Mouse (Mus musculus): ENCODE results near the gene Copz1. TPM values are rescaled to one million over a fixed set of nuclear protein-coding genes. Genes with fewer than 3 reads are reported as not detected.
A peak's percentile ranks its signal among the peaks of the same experiment; 100 is the strongest.

Copz1 gene
- total RNA-seq, 2 experiments from 2014 or later = 87.7 to 246 TPM

DNA sequence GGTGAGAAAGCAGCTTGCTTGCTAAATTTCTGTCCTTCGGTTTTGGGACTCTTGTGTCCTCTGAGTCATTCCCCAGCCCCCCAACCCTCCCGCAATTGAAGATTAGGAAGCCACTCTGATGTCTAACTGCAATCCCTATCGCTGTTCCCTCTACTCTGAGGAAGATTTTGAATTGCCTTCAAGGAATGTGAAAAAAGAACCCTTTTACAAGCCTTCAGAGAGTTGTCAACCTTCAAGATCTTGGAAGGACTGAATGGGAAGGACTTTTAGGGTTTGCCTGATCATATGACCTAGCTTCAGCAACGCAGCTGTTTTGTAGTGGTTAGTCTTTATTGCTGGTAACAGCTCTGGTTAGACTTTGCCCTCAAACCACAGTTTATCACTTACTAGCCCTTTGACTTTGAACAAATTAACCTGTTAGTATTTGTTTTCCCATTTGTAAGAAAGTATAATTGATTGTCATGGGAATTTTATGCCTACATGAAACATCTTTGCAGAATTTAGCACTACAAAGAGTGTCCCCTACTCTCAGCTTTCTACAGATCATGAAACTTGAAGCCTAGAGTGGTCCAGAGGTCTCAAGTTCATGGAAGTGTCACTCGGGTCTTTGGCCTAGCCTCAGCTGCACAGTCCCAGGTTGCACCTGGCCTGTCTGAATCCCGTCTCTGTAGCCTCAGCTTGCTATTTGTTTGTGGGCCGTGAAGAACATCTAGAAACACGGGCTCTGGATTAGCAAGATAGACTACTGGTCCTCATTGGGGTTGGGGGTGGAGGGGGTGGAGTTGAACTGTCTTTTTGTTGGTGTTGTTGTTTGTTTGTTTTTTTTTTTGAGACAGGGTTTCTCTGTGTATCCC lies 33.5 kb downstream of the Copz1 start:
- no peak for ATAC-seq (ENCODE audit: poor library complexity, severe bottlenecking)

- ATAC-seq (ENCODE audit: poor library complexity, severe bottlenecking) = peak; percentile 52
Measured at GRCm38 (mm10) chr15:103307125-103307524, 34.6 kb downstream of the Copz1 start.

DNA sequence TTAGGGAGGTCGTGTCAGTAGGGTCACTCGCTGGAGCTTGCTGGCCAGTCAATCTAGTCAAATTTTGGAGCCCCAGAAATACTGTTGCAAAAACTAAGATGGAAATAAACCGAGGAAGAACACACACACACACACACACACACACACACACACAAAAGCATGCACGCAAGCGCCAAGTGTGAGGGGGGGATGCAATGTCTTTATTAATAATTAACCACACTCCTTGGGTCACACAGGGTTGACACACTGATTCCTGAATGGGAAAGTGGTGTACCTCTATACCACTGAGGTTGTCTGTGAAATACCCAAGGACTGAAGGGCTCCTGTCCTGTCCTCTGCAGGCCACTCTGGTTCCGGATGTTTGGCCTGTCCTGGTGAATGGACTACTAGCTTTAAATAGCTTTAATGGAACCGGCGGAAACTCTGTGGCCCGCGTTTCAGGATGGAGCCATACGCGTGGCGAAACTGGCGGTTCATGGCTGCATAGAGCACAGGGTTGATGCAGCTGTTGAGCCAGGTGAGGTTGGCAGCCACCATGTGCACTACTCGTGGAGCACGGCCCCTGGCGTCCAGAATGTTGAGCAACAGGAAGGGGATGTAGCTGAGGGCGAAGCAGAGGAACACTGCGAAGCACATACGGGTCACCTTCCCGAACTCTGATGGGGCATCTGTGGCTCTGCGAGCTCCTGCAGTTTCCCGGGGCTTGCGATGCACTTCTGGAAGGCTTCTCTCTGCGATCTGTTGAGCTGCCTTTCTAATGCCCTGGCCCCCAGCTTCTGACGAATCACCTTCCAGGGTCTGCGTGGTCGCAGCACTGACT lies 35.8 kb downstream of the Copz1 start:
- ATAC-seq (ENCODE audit: poor library complexity, severe bottlenecking) = 0 out of 2 replicates have a peak, but pooled peaks have one; percentile 20

- ATAC-seq (ENCODE audit: poor library complexity, severe bottlenecking) = no peak
Measured at GRCm38 (mm10) chr15:103308876-103309580, 36.5 kb downstream of the Copz1 start.

DNA sequence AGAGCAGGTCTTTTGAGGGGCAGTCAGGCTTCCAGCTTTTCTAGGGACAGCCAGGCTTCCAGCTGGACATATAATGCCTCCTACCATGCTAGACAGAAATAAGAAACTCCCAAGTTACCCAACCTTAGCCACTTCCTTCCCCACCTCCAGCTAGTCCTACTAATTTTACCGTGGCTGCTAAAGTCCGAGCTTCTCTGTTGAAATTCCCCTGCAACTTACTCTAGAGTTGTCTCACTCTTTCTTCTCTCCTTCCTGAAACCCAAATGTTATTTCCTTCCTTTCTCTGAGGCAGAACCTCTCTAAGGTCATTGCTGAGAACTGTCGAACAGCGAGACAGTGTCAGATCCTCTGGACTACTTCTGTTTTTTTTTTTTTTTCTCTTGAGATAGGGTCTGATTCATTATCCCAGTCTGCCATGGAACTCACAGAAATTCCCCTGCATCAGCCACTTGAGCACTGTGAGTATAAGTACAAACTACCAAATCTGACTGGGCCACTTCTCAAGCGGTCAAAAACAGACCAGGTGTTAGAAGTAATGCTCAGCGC lies 37.9 kb downstream of the Copz1 start, which contains the start of gene Gpr84:
Gene Gpr84, minus strand, starts transcription at position 248 of the 546 bp plus-strand sequence.
- peak; percentile 52 for ATAC-seq (ENCODE audit: poor library complexity, severe bottlenecking)

DNA sequence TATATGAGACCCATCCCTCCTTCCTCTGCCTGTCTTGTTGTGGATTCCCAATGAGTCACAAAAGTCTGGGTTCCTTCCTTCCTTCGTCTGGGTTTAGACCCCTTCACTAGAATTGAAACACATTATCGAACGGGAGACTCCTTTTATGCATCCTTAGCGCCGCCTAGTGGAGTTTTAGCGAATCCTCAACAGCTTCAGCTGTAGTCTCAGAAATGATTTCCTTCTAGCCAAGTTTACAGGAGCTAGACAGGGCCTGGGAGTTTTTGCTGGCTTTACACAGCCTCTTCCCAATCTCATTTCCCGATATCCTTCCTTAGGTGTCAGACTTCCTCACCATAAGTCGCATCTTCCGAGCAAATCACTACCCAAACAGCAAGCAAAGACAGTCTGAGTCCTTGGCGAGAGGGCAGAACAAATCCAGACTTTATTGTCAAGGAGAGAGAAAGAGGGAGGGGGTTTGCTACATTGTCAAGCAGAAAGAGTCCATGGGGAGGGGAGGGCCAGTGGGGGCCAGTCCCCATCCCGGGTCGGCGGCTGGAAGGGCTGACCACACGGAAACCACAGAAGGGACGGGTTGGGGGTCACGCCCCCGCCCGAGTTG lies 41.1 kb downstream of the Copz1 start:
- peak; percentile 28; the same call in 1 of the 2 replicates for ATAC-seq (ENCODE audit: poor library complexity, severe bottlenecking)

DNA sequence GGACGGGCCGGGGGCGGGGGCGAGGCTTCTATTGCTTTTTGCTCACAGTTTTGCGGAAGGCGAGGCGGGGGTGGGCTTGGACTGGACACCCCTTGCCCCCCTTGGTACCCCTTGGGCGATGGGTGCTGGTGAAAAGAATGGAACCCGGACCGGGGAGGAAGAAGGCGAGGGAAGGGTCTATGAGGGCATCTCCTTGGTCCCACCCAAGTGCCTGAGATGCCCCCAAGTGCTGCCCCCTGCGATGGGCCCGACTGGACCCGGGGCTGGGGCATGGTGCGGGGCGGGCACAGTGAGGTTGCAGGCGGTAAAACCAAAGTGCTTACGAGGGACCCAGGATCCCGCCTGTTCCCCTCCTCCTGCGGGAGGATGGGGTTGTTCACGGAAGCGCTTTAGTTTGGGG lies 41.7 kb downstream of the Copz1 start:
- no peak for ATAC-seq (ENCODE audit: poor library complexity, severe bottlenecking)

DNA sequence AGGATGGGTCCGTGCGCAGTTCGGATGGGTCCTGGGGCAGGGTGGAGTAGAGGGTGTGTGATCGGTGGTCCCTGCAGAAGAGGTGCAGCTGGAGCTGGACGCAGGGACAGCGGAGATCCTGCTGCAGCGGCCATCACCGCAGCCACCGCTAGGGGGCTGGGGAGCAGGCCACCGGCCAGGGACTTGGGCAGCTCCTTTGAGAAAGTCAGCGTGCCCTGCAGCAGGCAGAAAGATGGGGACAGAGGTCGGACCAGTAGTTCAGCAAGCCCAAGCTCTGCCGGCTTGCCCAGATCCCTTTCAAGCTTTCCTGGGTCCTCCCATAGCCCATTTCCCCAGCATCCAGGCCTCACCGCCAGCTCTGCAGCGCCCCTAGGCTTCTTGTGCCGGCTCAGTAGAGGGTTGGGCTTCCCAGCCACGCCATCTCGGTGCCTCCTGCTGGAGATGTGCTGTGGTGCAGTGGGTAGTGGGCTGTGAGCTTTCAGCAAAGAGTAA lies 42.5 kb downstream of the Copz1 start:
- no peak for ATAC-seq (ENCODE audit: poor library complexity, severe bottlenecking)

DNA sequence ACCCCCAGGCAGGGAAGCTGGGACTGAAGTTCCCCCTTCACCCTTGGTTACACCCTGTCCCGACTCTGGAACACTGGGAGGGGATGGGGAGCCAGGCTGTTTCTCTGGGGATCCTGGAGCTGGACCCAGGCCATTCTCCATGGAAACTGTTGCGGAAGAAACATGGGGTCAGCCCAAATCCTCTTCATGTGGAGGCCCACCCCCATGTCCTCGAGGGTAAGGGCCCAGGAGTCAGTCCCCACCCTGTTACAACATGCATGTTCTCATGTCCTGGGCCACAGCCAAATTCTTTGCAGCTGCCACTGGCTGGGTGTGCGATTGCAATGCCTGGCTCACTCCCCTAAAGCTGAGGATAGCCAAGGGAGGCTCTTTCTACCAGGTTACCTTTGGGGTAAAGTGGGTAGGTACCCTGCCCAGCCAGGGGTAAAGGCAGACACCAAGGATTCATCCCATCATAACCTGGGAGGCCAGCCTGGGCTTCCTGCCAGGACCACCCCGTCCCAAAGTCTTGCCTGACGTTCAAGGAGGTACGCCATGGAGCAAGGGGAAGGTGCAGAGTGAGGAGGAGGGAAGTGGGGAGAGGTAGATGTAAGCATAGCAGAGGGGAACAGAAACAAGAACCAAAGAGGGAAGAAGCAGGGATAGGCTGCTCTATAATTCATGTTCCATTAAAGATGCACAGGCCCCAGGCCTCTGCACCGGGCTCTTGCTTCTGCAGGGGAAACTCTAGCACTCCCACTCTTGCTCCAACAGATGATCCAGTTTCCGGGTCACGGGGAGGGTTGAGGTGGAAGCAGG lies 43.7 kb downstream of the Copz1 start:
- ATAC-seq (ENCODE audit: poor library complexity, severe bottlenecking) = peak; percentile 74

GRCm38 (mm10) chr15:103317120-103317519 lies 44.6 kb downstream of the Copz1 start:
- no peak for ATAC-seq (ENCODE audit: poor library complexity, severe bottlenecking)

GRCm38 (mm10) chr15:103317731-103318130 lies 45.2 kb downstream of the Copz1 start:
- no peak for ATAC-seq (ENCODE audit: poor library complexity, severe bottlenecking)

DNA sequence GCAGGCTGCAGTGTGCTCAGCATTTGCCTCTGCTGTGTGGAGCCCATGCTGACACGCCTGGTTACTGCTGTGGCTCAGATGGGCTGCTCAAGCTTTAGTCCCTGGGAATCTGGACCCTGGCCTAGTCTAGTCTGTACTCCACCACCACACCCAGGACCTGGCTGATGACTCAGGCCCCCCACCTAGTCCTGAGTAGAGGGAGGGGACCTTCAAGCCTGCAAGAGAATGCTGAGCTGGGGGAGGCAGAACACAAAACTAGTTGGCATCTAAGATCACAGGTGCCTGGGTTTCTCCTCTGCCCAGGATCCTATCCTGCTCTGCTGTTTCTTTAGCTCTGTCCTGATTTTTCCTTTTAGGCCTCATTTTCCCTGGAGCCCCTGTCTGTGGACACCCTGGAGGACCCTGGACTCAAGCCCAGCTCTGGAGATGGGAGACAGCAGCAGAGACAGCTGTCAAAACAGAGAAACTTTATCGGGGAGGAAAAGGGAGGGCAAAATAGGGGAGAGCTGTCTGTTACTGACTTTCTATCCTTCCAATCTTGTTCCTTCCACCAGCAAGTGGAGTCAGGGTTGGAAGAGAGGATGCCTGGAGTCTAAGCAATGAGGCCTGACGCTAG lies 45.8 kb downstream of the Copz1 start:
- ATAC-seq (ENCODE audit: poor library complexity, severe bottlenecking) = no peak

- no peak for ATAC-seq (ENCODE audit: poor library complexity, severe bottlenecking)
Measured at GRCm38 (mm10) chr15:103321076-103321475, 48.6 kb downstream of the Copz1 start.

DNA sequence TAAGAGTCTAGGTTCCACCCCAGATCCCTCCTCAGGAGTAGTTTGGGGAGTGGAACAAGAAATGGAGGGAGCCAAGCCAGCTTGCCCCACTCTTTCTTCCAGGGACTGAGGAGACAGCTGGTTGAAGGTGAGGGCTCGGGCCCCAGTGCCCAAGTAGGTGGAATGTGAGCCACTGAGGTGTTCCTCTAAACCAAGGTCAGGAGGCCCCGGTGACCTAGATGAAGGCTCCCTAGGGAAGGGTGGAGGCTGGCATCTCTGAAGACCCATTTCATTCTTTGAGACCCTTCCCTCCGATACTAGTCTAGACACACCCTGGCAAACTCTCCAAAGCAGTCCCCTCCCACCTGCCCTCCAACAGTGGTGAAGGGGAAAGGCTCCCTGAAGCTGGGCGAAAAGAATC lies 49.9 kb downstream of the Copz1 start:
- ATAC-seq (ENCODE audit: poor library complexity, severe bottlenecking) = no peak

DNA sequence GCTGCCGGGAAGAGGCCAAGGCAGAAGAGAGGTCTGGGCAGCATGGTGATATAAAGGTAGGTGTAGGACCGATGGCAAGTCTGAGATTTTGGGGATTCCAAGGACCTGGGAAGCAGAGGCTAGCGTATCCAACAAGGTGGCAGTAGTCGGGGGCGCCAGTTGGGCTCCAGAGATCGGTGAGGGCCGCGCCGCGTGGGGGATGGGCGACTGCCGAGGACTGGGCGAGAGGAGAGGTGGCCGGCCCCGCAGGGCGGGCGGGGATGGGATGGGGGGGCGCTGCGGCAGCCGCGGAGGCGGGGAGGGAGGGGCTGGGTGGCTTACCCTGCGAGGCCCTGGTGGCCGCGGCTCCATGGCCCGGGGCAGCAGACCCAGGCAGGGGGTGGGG lies 50.5 kb downstream of the Copz1 start:
- ATAC-seq (ENCODE audit: poor library complexity, severe bottlenecking) = no peak

DNA sequence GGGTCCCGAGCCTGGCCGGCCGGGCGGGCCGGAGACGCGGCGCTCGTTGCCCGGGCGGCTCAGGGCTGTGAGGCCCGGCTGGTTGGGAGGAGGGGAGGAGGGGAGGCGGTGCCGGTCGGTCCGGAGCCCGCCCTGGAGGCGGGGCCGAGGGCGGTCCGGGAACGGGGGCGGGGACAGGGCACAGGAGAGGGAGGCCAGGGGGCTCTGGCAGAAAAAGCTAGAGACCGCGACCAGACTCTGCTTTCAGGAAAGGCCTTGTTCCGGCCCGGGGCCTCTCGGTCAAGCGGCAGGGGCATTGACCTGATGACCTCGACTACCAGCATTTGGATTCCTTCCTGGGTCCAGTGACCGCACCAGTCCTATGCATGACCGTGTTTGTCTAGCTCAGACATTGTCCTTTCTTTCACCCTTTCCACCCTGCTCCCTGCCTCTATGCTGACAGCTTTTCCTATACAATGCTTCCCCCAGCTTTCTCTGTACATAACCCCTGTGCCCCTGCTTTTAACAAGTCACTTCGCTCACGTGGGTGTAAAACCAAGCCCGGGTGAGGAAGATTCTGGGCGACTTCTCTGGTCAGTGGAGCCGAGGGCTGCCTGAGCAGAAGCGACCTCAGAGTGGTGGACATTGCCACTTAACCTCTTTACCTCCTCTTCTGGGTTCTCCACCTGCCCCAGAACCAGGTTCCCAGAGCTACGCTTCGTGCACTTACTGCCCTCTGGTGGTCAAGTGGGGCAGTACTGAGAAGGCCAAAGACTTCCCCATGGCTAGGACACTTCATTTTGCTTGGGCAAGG lies 51.1 kb downstream of the Copz1 start:
- ATAC-seq (ENCODE audit: poor library complexity, severe bottlenecking) = peak; percentile 96

GRCm38 (mm10) chr15:103333081-103333615 lies 60.6 kb downstream of the Copz1 start:
- peak; percentile 83 for ATAC-seq (ENCODE audit: poor library complexity, severe bottlenecking)

GRCm38 (mm10) chr15:103333738-103334137 lies 61.2 kb downstream of the Copz1 start:
- ATAC-seq (ENCODE audit: poor library complexity, severe bottlenecking) = peak; percentile 90
